Mouse (Mus musculus): ENCODE results near the gene Rnf138rt1.

The Rnf138rt1 gene

DNA sequence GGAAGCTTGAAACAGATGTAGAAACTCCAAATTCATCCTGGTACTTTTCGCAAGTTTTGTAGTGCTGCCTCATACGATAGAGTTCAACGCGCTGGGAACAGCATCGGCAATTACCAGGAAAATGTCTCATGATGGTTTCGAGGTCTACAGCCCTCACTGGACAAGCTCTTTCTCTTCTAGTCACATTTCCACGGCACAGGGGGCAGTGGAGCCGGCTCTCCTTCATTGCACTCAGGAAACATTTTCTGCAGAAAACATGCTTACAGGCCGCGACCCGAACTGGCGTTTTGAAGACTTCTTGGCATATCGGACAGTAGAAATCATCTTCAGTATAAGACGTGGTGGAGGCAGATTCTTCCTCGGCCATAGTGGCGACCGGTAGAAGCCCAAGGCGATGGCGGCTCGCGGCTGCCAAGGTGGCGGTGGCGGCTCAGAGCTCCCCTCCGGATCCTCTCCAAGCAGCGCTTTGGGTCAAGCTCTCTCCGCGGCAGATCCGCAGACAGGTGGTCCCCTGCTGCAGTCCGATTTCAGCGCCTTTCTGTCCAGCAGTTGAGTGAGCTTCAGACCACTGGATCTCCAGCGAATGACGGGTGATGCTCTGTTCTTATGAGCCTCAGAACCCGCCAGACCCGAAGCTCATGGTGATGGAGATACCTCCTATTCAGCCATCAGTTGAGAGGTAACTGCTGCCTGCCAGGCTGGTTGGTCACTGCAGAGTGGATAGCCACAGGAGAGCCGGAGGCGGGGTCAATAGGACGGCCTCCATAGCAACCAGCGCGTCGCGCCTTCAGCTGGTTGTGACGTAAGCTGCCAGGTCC lies at the start of gene Rnf138rt1:
Gene Rnf138rt1, minus strand, starts transcription at position 713 of the 818 bp plus-strand sequence.
- DNase-seq (ENCODE audit: low read depth, low spot score), result no peak

DNA sequence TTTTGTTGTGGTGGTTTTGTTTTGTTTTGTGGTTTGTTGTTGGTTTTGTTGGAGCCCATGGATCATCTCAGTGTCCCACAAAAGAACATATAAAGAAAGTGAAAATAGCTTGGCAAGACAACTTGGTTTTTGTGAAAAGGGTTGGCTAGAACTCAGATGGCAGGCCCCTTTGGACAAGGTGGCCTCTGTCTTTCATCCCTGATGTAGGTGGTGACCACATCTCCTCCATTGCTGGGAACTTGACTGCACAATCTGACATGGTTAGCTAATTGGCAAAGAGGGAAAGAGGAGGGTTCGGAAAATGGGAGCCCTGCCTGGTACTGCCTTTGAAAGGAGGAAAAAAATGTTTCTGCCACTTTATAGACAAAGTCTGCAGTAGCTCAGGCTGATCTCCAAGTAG lies 46.1 kb upstream of the Rnf138rt1 start:
- DNase-seq (ENCODE audit: low read depth, low spot score), result no peak

DNA sequence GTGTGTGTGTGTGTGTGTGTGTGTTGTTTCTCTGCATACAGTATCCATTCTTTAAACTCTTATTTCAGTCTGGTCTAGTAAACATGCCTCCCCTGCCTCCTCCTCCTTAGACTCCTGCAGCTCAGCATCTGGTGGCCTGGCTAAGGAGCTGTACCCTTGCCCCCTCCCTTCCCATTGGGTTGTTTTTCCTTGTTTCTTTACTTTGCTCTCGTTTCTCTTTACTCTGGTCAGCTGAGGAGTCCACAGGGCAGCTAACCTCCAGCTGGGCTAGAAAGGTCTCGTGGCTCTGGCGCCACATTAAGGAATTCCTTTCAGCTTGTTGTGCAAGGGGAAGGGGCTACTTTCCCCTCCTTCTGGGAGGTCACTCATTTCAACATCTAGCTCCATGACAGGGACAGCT lies 5.2 kb upstream of the Rnf138rt1 start:
- no peak for DNase-seq (ENCODE audit: low read depth, low spot score)

GRCm38 (mm10) chrX:163761435-163761828 lies 303 bp upstream of the Rnf138rt1 start:
- DNase-seq (ENCODE audit: low read depth, low spot score), result no peak

- no peak for DNase-seq (ENCODE audit: low read depth, low spot score)
Measured at GRCm38 (mm10) chrX:163745996-163746395, 15.1 kb downstream of the Rnf138rt1 start.

DNA sequence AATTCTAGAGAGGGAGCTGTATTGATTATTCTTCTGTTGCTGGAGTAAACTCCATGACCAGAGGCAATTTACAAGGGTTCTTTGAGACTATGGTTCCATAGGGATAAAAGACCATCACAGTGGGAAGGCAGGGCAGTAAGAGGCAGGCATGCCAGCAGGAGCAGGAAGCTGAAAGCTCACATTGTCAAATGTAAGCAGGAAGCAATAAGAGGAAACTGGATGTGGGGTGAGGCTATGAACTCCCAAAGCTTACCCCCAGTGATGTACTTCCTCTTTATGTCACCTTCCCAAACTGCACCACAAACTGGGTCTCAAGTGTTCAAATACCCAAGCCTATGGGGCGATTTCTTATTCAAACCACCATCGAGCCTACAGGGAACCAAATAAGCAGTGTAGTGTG lies 17.2 kb downstream of the Rnf138rt1 start:
- DNase-seq (ENCODE audit: low read depth, low spot score), result no peak

- no peak for DNase-seq (ENCODE audit: low read depth, low spot score)
Measured at GRCm38 (mm10) chrX:163738904-163739303, 22.2 kb downstream of the Rnf138rt1 start.

GRCm38 (mm10) chrX:163734145-163734544 lies 27.0 kb downstream of the Rnf138rt1 start:
- no peak for DNase-seq (ENCODE audit: low read depth, low spot score)

- peak; percentile 55 for DNase-seq (ENCODE audit: low read depth, low spot score)
Measured at GRCm38 (mm10) chrX:163723630-163724029, 37.5 kb downstream of the Rnf138rt1 start.

DNA sequence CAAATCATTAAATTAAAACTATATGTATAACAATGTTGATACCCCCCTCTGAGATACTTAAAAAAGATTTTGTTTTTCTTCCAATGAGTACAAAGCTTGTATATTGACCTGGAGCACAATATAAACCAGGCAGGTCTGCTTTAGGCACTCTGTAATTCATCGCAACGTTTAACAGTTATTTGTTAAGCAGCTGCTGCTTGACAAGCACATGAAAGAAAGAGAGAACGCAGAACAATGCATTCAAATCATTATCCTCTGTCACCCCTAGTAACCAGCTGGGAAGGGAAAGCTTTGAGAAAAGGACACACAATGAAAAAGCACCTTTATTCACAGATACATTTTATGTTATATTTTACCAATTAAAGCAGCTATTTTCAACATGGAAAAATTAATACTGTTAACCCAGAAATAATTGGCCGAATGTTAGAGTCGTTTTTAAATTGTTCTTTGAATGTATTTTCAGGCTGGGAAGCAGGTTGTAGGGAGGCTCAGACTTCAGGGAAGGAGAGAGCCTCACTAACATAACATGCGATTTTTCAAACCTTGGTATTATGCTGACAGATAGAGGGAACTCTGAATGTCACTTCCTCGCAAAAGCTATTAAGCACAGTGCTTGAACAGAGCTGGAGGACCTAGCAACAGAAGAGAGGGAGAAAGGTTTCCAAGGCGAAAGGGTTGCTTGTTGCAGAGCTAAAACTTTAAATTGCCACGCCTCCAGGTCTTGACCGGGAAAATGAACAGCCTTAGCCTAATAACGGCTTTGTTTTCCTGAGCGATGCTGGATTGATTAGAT lies 38.1 kb downstream of the Rnf138rt1 start:
- no peak for DNase-seq (ENCODE audit: low read depth, low spot score)

DNA sequence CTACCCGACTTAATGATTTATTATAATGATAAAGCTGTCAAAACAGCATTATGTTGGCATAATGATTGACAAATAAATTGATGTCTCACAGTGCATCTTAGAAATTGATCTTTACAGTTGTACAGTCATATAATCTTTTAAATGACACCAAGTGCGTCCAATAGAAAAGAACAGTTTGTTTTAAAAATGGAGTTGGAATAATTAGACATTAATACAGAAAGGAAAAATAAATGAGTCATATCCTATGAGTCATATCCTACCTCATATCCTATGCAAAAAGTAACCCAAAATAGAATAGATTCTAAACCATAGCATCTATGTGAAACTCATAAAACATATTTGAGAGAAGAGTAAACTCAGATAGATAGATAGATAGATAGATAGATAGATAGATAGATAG lies 40.5 kb downstream of the Rnf138rt1 start:
- peak; percentile 18 for DNase-seq (ENCODE audit: low read depth, low spot score)

Measured in 3T3-L1 (cell line).